Mouse (Mus musculus): Measurements from ENCODE around the gene Gm5478. TPM values are rescaled to one million over a fixed set of nuclear protein-coding genes. Genes with fewer than 3 reads are reported as not detected.
"Not testable (repeated sequence)": the region's sequence is repeated elsewhere in the genome, so short reads cannot be mapped to it uniquely, and the experiment has no call there.

Gm5478 gene
- polyA plus RNA-seq (2015; fragmentation: Nextera tagmentation; extraction: Ambion mirVana): not detected in 2 replicates

DNA sequence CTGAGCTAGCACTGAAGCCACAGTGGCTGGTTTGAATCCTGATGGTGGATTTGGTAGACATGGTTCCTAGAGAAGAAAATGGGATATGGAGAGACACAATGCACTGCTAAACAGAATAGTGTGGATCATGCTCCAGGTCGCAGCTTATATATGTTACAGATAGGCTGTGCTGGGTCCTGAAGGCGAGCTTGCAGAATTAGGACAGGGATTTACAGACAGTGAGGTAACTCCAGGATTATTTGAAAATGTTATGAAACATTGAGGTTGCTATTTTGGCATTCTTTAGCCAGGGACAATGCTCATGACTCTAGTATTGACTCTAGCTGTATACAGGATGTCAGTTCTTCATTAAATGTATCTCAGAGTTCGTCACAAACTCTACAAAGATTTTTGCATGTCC lies at the start of gene Gm5478:
Gene Gm5478, minus strand, starts transcription at position 101 of the 400 bp plus-strand sequence.
- H3K4me2 ChIP-seq (ENCODE audit: low read length): no peak within 1 kb of the TSS
- 82% methylated on average over 3 of the region's 3 CpGs for WGBS
- H3K27me3 ChIP-seq (replicated peaks; ENCODE audit: control insufficient read depth, insufficient read depth, low read length): no peaks in the 10 kb centered on the region; the same call in 1 of the 2 replicates
- no peaks in the 10 kb centered on the region for H3K4me1 ChIP-seq (ENCODE audit: control insufficient read depth, insufficient read depth, low read depth, low read length)
- ATAC-seq: no peak
- no peaks in the 10 kb centered on the region for H3K36me3 ChIP-seq (ENCODE audit: control insufficient read depth, insufficient read depth, low read length)
- no peaks in the 10 kb centered on the region for H3K9me3 ChIP-seq (ENCODE audit: control insufficient read depth, low read length)
- no peak within 1 kb of the TSS for H3K9ac ChIP-seq (ENCODE audit: low read depth, low read length)
- H3K27ac ChIP-seq (ENCODE audit: low read depth, low read length): no peak within 1 kb of the TSS
- no peak within 1 kb of the TSS for H3K4me3 ChIP-seq (ENCODE audit: low read length)

DNA sequence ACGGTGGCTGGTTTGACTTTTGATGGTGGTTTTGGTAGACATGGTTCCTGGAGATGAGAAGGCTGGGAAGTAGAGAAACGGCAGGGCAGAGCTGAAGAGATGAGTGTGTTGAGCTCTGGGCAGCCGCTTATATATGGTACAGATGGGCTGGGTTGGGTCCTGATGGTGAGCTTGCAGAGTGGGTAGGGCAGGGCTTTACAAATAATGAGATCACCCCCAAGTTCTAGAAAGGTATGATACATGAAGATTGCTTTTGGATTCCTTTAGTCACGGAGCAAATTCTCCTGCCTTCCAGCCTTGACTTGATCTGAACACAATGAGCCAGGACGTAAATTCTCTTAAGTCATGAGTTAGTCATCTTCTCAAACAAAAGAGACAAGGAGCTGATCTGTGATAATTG lies 47.0 kb upstream of the Gm5478 start, which contains the start of gene Krt6a:
Gene Krt6a, minus strand, starts transcription at position 101 of the 400 bp plus-strand sequence.
- no peaks in the 10 kb centered on the region for H3K9me3 ChIP-seq (ENCODE audit: control insufficient read depth, low read length)
- no peak within 1 kb of the TSS for H3K4me3 ChIP-seq (ENCODE audit: low read length)
- H3K36me3 ChIP-seq (ENCODE audit: control insufficient read depth, insufficient read depth, low read length): no peaks in the 10 kb centered on the region
- H3K27ac ChIP-seq (ENCODE audit: low read depth, low read length): no peak within 1 kb of the TSS
- H3K4me2 ChIP-seq (ENCODE audit: low read length): no peak within 1 kb of the TSS
- no peak for ATAC-seq
- H3K4me1 ChIP-seq (ENCODE audit: control insufficient read depth, insufficient read depth, low read depth, low read length): no peaks in the 10 kb centered on the region
- 85% methylated on average over 5 of the region's 5 CpGs for WGBS
- H3K27me3 ChIP-seq (replicated peaks; ENCODE audit: control insufficient read depth, insufficient read depth, low read length): no peaks in the 10 kb centered on the region
- no peak within 1 kb of the TSS for H3K9ac ChIP-seq (ENCODE audit: low read depth, low read length)

DNA sequence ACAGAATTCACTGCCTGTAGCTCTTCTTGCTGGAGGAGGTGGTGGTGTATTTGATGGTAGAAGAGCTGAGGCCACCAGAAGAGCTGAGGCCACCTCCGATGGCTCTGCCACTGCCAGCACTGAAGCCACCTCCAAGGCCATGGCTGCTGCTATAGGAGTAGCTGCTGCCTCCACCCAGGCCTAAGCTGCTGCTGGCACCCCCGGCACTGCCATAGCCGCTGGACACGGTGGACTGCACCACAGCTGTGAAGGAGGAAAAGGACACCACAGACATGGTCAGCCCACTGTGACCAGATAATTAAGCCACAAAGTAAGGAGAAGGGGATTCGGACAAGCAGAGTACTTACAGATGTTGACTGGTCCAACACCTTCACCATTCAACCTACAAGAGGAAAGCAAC lies 43.3 kb upstream of the Gm5478 start:
- 93% methylated on average over 5 of the region's 5 CpGs for WGBS
- not testable (repeated sequence) for H3K27ac ChIP-seq (ENCODE audit: low read depth, low read length); H3K9ac ChIP-seq (ENCODE audit: low read depth, low read length)

DNA sequence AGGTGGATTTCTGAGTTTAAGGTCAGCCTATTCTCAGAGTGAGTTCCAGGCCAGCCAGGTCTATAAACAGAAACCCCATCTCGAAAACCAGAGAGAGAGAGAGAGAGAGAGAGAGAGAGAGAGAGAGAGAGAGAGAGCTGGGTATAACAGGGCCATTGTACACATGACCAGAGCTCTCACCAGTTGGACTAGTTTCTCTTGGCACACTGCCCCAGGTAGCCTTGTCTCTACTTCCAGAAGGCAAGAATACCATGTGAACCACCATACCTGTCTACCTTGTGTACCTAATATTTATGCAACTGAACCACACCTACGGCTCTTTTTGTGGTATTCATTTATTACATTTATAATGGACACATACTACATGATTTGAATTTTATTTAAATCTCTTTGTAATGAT lies 41.0 kb upstream of the Gm5478 start:
- ATAC-seq: no peak
- H3K9ac ChIP-seq (ENCODE audit: low read depth, low read length): no peak overlapping the region
- H3K4me2 ChIP-seq (ENCODE audit: low read length): no peak overlapping the region
- H3K9me3 ChIP-seq (ENCODE audit: control insufficient read depth, low read length): no peaks in the 10 kb centered on the region
- no peaks in the 10 kb centered on the region for H3K4me1 ChIP-seq (ENCODE audit: control insufficient read depth, insufficient read depth, low read depth, low read length)
- no peak overlapping the region for H3K4me3 ChIP-seq (ENCODE audit: low read length)
- H3K27me3 ChIP-seq (replicated peaks; ENCODE audit: control insufficient read depth, insufficient read depth, low read length): no peaks in the 10 kb centered on the region
- no peak overlapping the region for H3K27ac ChIP-seq (ENCODE audit: low read depth, low read length)
- no peaks in the 10 kb centered on the region for H3K36me3 ChIP-seq (ENCODE audit: control insufficient read depth, insufficient read depth, low read length)
- 82% methylated on average over 2 of the region's 2 CpGs for WGBS

More for the DNA sequence above, 43.3 kb upstream of the Gm5478 start:
- not testable (repeated sequence) for ATAC-seq; H3K4me2 ChIP-seq (ENCODE audit: low read length); H3K9me3 ChIP-seq (ENCODE audit: control insufficient read depth, low read length); H3K27me3 ChIP-seq (replicated peaks; ENCODE audit: control insufficient read depth, insufficient read depth, low read length); H3K4me3 ChIP-seq (ENCODE audit: low read length); H3K36me3 ChIP-seq (ENCODE audit: control insufficient read depth, insufficient read depth, low read length); H3K4me1 ChIP-seq (ENCODE audit: control insufficient read depth, insufficient read depth, low read depth, low read length)

DNA sequence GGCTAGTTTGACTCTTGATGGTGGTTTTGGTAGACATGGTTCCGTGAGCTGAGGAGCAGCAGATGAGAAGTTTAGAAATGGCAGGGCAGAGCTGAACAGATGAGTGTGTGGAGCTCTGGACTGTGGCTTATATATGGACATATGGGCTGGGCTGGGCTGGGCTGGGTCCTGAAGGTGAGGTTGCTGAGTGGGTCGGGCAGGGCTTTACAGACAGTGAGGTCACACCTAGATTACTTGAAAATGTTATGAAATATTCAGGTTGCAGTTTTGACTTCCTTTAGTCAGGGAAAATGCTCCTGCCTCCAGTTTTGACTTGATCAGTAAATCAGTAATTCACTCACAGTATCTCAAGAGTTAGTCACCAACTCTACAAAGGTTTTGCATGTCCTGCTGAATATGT lies 33.0 kb upstream of the Gm5478 start, which contains the start of gene Krt6b:
Gene Krt6b, minus strand, starts transcription at position 101 of the 400 bp plus-strand sequence.
- H3K36me3 ChIP-seq (ENCODE audit: control insufficient read depth, insufficient read depth, low read length): no peaks in the 10 kb centered on the region
- no peak for ATAC-seq
- no peaks in the 10 kb centered on the region for H3K27me3 ChIP-seq (replicated peaks; ENCODE audit: control insufficient read depth, insufficient read depth, low read length)
- H3K27ac ChIP-seq (ENCODE audit: low read depth, low read length): no peak within 1 kb of the TSS
- H3K4me2 ChIP-seq (ENCODE audit: low read length): no peak within 1 kb of the TSS
- no peak within 1 kb of the TSS for H3K9ac ChIP-seq (ENCODE audit: low read depth, low read length)
- WGBS: 94% methylated on average over 2 of the region's 2 CpGs
- H3K9me3 ChIP-seq (ENCODE audit: control insufficient read depth, low read length): no peaks in the 10 kb centered on the region
- no peak within 1 kb of the TSS for H3K4me3 ChIP-seq (ENCODE audit: low read length)
- no peaks in the 10 kb centered on the region for H3K4me1 ChIP-seq (ENCODE audit: control insufficient read depth, insufficient read depth, low read depth, low read length)

DNA sequence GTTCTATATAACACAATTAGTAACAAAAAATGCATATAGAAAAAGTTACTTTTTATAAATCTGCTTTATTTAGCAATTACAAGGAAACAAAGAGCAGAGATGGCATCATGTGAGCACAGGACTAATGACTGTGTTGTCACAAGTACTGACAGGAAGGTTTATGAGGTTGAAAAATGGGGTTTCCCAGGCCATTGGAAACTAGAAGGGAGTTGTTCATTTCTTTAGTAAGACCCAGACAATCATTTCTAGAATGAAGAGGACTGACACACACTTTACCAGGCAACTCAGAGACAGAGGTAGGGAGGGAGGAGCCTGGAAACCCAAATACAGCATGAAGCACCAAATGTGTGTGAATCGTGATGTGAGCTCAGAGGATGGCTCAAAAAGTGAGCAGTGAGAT lies 28.8 kb upstream of the Gm5478 start:
- Histone ChIP-seq H3K9me3 (ENCODE audit: control insufficient read depth, low read length) (no peaks in the 10 kb centered on the region), H3K27ac (ENCODE audit: low read depth, low read length) (no peak overlapping the region), H3K36me3 (ENCODE audit: control insufficient read depth, insufficient read depth, low read length) (no peaks in the 10 kb centered on the region), H3K4me1 (ENCODE audit: control insufficient read depth, insufficient read depth, low read depth, low read length) (no peaks in the 10 kb centered on the region), H3K9ac (ENCODE audit: low read depth, low read length) (no peak overlapping the region), H3K4me3 (ENCODE audit: low read length) (no peak overlapping the region), H3K4me2 (ENCODE audit: low read length) (no peak overlapping the region), H3K27me3 (replicated peaks; ENCODE audit: control insufficient read depth, insufficient read depth, low read length) (no peaks in the 10 kb centered on the region)
- ATAC-seq: no peak
- 92% methylated on average over 1 of the region's 1 CpGs for WGBS

DNA sequence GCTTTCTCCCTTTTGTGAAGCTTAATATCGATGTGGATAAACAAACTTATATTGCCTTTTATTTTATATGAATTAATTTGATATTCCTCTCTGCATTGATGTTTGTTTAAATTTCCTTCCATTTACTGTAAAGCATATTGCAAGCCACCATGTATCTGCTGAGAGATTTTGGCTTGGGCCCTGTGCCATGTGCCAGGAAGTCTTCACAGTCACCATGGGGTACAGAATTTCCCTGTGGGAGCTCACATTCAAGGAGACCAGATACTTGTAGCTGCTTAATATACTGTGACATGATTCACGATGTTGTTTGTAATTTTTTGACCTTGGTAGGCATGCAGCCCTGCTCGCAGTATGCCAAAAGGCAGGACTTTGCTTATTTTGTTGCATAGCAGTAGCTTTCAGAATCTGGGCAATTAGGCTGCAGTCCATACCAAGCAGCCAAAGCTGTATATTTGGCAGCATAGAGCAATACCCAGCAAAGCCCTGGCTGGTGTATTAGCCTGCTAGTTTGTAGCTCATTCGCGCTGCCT lies 5.6 kb upstream of the Gm5478 start:
- Histone ChIP-seq H3K9me3 (ENCODE audit: control insufficient read depth, low read length) (no peaks in the 10 kb centered on the region), H3K27ac (ENCODE audit: low read depth, low read length) (no peak overlapping the region), H3K4me1 (ENCODE audit: control insufficient read depth, insufficient read depth, low read depth, low read length) (no peaks in the 10 kb centered on the region), H3K36me3 (ENCODE audit: control insufficient read depth, insufficient read depth, low read length) (no peaks in the 10 kb centered on the region), H3K4me3 (ENCODE audit: low read length) (no peak overlapping the region), H3K4me2 (ENCODE audit: low read length) (no peak overlapping the region), H3K27me3 (replicated peaks; ENCODE audit: control insufficient read depth, insufficient read depth, low read length) (no peaks in the 10 kb centered on the region), H3K9ac (ENCODE audit: low read depth, low read length) (no peak overlapping the region)
- peak; percentile 45; the same call in 1 of the 2 replicates for ATAC-seq
- WGBS: 70% methylated on average over 5 of the region's 5 CpGs

DNA sequence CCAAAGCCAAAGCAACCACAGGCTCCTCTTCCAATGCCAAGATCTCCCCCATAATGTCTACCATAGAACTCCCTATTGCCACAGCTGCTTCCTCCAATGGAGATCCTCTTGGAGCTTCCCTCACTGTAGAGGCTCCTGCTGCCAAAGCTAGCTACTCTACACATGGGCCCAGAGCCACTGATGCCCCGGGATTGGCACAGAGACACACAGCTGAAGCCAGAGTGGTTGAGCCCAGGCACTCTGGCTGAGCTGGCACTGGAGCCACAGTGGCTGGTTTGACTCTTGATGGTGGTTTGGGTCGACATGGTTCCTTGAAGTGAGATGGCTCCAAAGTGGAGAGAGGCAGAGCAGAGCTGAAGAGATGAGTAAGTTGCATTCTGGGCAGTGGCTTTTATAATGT lies 19.3 kb downstream of the Gm5478 start, which contains the start of gene Gm5414:
Gene Gm5414, minus strand, starts transcription at position 305 of the 400 bp plus-strand sequence.
- ATAC-seq: no peak

DNA sequence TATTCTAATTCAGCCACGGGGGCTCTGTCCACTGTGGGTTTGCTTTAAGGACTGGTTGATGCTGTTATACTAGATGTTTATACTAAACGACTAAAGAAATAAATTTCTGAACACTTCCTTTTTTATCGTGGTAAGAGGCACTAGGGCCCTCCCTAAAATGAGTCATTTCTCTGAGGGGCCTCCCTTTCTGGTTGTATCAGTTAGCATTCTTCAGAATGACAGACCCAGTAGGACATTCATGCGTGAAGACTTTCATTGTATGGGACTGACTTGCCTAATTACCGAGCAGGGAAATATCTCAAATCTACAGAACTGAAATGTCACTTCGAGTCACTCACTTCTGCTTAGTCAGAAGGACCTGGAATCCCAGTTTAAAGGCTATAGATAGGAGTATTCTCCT lies 48.1 kb downstream of the Gm5478 start:
- H3K9me3 ChIP-seq (ENCODE audit: control insufficient read depth, low read length): peaks cover under 1% of the 10 kb centered on the region; the same call in 1 of the 2 replicates
- no peak overlapping the region for H3K9ac ChIP-seq (ENCODE audit: low read depth, low read length)
- H3K27me3 ChIP-seq (replicated peaks; ENCODE audit: control insufficient read depth, insufficient read depth, low read length): no peaks in the 10 kb centered on the region
- H3K4me2 ChIP-seq (ENCODE audit: low read length): no peak overlapping the region
- no peaks in the 10 kb centered on the region for H3K4me1 ChIP-seq (ENCODE audit: control insufficient read depth, insufficient read depth, low read depth, low read length)
- ATAC-seq: no peak
- no peaks in the 10 kb centered on the region for H3K36me3 ChIP-seq (ENCODE audit: control insufficient read depth, insufficient read depth, low read length)
- H3K27ac ChIP-seq (ENCODE audit: low read depth, low read length): no peak overlapping the region
- H3K4me3 ChIP-seq (ENCODE audit: low read length): no peak overlapping the region
- 54% methylated on average over 6 of the region's 6 CpGs for WGBS

More for the DNA sequence above, 19.3 kb downstream of the Gm5478 start, which contains the start of gene Gm5414:
- no peaks in the 10 kb centered on the region for H3K36me3 ChIP-seq (ENCODE audit: control insufficient read depth, insufficient read depth, low read length)
- no peaks in the 10 kb centered on the region for H3K4me1 ChIP-seq (ENCODE audit: control insufficient read depth, insufficient read depth, low read depth, low read length)
- H3K4me2 ChIP-seq (ENCODE audit: low read length): no peak within 1 kb of the TSS
- no peak within 1 kb of the TSS for H3K4me3 ChIP-seq (ENCODE audit: low read length)
- WGBS: 72% methylated on average over 2 of the region's 2 CpGs
- H3K9ac ChIP-seq (ENCODE audit: low read depth, low read length): no peak within 1 kb of the TSS
- H3K9me3 ChIP-seq (ENCODE audit: control insufficient read depth, low read length): no peaks in the 10 kb centered on the region
- no peak within 1 kb of the TSS for H3K27ac ChIP-seq (ENCODE audit: low read depth, low read length)
- H3K27me3 ChIP-seq (replicated peaks; ENCODE audit: control insufficient read depth, insufficient read depth, low read length): no peaks in the 10 kb centered on the region

All from hindbrain, embryonic 16.5 days (tissue).